Mouse (Mus musculus) CH12.LX (cell line): ENCODE data around the gene Usp12.

Experiments used
- CTCF ChIP-seq, 2 experiments: IDR thresholded peaks in 1 of 2; conservative IDR thresholded peaks in 1 of 2; 2 replicates each; pipeline ENCODE4 v1.5.1; 2011 to 2012; ENCODE audit warnings: low read depth in 2 of 2, low read length in 2 of 2, improper control_type of control experiment in 1 of 2, inconsistent platforms in 1 of 2, mild to moderate bottlenecking in 1 of 2, moderate library complexity in 1 of 2
- E2F4 ChIP-seq: IDR thresholded peaks from 2 replicates; pipeline ENCODE4 v1.6.1; 2011; ENCODE audit warnings: low read depth, low read length, improper control_type of control experiment; ENCODE audit not compliant: insufficient replicate concordance
- EP300 ChIP-seq: IDR thresholded peaks from 2 replicates; pipeline ENCODE4 v1.6.1; 2011; ENCODE audit warnings: low read length, improper control_type of control experiment
- ETS1 ChIP-seq: conservative IDR thresholded peaks from 2 replicates; pipeline ENCODE4 v1.6.1; 2012; ENCODE audit warnings: low read depth, mild to moderate bottlenecking, inconsistent platforms, low read length, improper control_type of control experiment, moderate library complexity
- MAX ChIP-seq: IDR thresholded peaks from 2 replicates; pipeline ENCODE4 v1.6.1; 2011; ENCODE audit warnings: low read length, improper control_type of control experiment
- PAX5 ChIP-seq: IDR thresholded peaks from 2 replicates; pipeline ENCODE4 v1.6.1; 2012; ENCODE audit warnings: low read length, inconsistent platforms, mixed read lengths
- POLR2A ChIP-seq: IDR thresholded peaks from 2 replicates; pipeline ENCODE4 v1.6.1; 2011; ENCODE audit warnings: low read depth, mild to moderate bottlenecking, improper control_type of control experiment, low read length
- SIN3A ChIP-seq: IDR thresholded peaks from 2 replicates; pipeline ENCODE4 v1.6.1; 2012; ENCODE audit warnings: low read length, improper control_type of control experiment, inconsistent platforms
- ZC3H11A ChIP-seq: IDR thresholded peaks from 2 replicates; pipeline ENCODE4 v1.6.1; 2012; ENCODE audit warnings: low read depth, mild to moderate bottlenecking, inconsistent platforms, low read length, improper control_type of control experiment

- TF ChIP-seq PAX5: no peak
- no peak for TF ChIP-seq POLR2A
- TF ChIP-seq SIN3A: no peak
- TF ChIP-seq CTCF (conservative IDR thresholded peaks at IDR 0.05 in 1 of 2, IDR thresholded peaks at IDR 0.05 in 1 of 2; ENCODE audit: low read depth in 2 of 2, low read length in 2 of 2): no peak
- no peak for TF ChIP-seq EP300
- TF ChIP-seq E2F4: no peak
- TF ChIP-seq ETS1: no peak
- TF ChIP-seq ZC3H11A: no peak
- no peak for TF ChIP-seq MAX
Measured at GRCm38 (mm10) chr5:146771982-146772381, 22.8 kb downstream of the Usp12 start.
